Mouse (Mus musculus) heart, postnatal 0 days (tissue): Measurements from ENCODE around the gene Snx5. TPM values are rescaled to one million over a fixed set of nuclear protein-coding genes. Genes with fewer than 3 reads are reported as not detected.

ENCODE experiments used
- ATAC-seq: fragments of 200-750 bp; cut with Nextera tagmentation; 2 replicates; pipeline ENCODE4 v1.8.0; 2017; ENCODE audit warnings: low read depth, moderate number of reproducible peaks, moderate library complexity; ENCODE audit not compliant: insufficient read depth
- DNase-seq: peaks from one replicate; pipeline ENCODE4 v3.0.0-alpha.2; 2016; ENCODE audit warnings: low spot score
- H3K27ac ChIP-seq: fragments of 300-500 bp; sonication (generic); 2 replicates; pipeline ENCODE4 v1.5.1; 2014; ENCODE audit warnings: low read depth, mild to moderate bottlenecking
- H3K27me3 ChIP-seq: fragments of 300-500 bp; sonication (generic); 2 replicates; pipeline ENCODE4 v1.6.1; 2014; ENCODE audit warnings: low read length, mixed read lengths; ENCODE audit not compliant: control insufficient read depth, insufficient read depth
- H3K36me3 ChIP-seq: fragments of 300-500 bp; sonication (generic); replicated peaks from 2 replicates; pipeline ENCODE4 v1.6.1; 2014; ENCODE audit warnings: low read length, mixed read lengths; ENCODE audit not compliant: control insufficient read depth, insufficient read depth
- H3K4me1 ChIP-seq: fragments of 300-500 bp; sonication (generic); 2 replicates; pipeline ENCODE4 v1.6.1; 2014; ENCODE audit warnings: antibody characterized with exemption; ENCODE audit not compliant: control insufficient read depth, insufficient read depth
- H3K4me2 ChIP-seq: fragments of 300-500 bp; sonication (generic); 2 replicates; pipeline ENCODE4 v1.6.1; 2014; ENCODE audit warnings: low read depth, mild to moderate bottlenecking, low read length, moderate library complexity
- H3K4me3 ChIP-seq: fragments of 300-500 bp; sonication (generic); 2 replicates; pipeline ENCODE4 v1.5.1; 2014; ENCODE audit warnings: low read depth, low read length
- H3K9ac ChIP-seq: fragments of 300-500 bp; sonication (generic); replicated peaks from 2 replicates; pipeline ENCODE4 v1.6.1; 2014; ENCODE audit warnings: low read depth, low read length, mixed read lengths
- H3K9me3 ChIP-seq: fragments of 300-500 bp; sonication (generic); replicated peaks from 2 replicates; pipeline ENCODE4 v1.6.1; 2016; ENCODE audit warnings: low read length; ENCODE audit not compliant: control insufficient read depth
- CTCF ChIP-seq: IDR thresholded peaks from 2 replicates; pipeline ENCODE4 v1.5.1; 2016; ENCODE audit warnings: antibody characterized with exemption, control low read depth, low read depth
- EP300 ChIP-seq: IDR thresholded peaks from 2 replicates; pipeline ENCODE4 v1.6.1; 2016; ENCODE audit warnings: antibody characterized with exemption, low read depth
- WGBS: fragments of 180-500 bp; shearing (Covaris S2); extraction: QIAGEN DNeasy Blood & Tissue Kit; methylation state at CpG from one replicate; pipeline ENCODE4 v1.1.7; 2014; 5-methylcytosine and 5-hydroxymethylcytosine counted together
- polyA plus RNA-seq: library from polyadenylated mRNA; unstranded; fragments of >200 nt; fragmentation: Nextera tagmentation; extraction: Ambion mirVana; gene quantifications from 2 replicates; pipeline ENCODE4 v1.2.1, GENCODE M21; 2015
- total RNA-seq: library from RNA; depleted of rRNA; stranded (reverse); fragments of >200 nt; gene quantifications from 2 replicates; pipeline ENCODE4 v1.2.3, GENCODE M21; 2014; ENCODE audit warnings: low replicate concordance

Gene Snx5
- total and polyA plus RNA-seq, 2 experiments from 2014 or later: 55.7 to 146 TPM

DNA sequence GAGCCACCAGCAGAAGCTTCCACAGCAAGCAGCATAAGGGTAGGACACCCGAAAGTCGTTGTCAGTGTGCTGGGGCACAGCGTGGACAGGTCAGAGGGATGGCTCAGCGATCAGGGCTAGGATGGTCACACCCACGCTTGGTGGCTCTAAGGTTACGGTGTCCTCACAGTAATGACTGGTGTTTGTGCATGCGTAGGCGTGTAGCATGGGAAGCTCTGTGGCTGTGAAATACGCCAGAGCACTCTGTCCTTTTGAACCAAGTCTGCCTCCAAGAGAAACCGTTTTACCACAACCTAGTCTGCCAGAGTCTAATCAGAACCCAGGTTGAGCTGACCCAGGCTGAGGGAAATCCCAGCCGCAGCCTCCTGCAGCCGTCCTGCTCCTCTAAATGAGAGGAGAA is 46.4 kb downstream of the Snx5 start:
- Histone ChIP-seq H3K27me3 (no peaks in the 10 kb centered on the region), H3K9ac (no peak overlapping the region; the same call in 1 of the 2 replicates), H3K36me3 (no peaks in the 10 kb centered on the region), H3K27ac (no peak overlapping the region), H3K9me3 (0 out of 2 replicates have a peak, but pooled peaks cover 6% of the 10 kb centered on the region), H3K4me1 (no peaks in the 10 kb centered on the region), H3K4me3 (peak overlapping the region; percentile 10; the same call in 1 of the 2 replicates), H3K4me2 (peak overlapping the region; percentile 47)
- WGBS: 46% methylated on average over 12 of the region's 12 CpGs
- ATAC-seq: no peak
- DNase-seq: no peak
- TF ChIP-seq CTCF: no peak
- TF ChIP-seq EP300: no peak

GRCm38 (mm10) chr2:144215601-144216000 is 55.1 kb downstream of the Snx5 start:
- Histone ChIP-seq H3K4me1 (no peaks in the 10 kb centered on the region), H3K36me3 (no peaks in the 10 kb centered on the region), H3K9ac (no peak overlapping the region), H3K4me2 (no peak overlapping the region), H3K9me3 (no peaks in the 10 kb centered on the region), H3K27ac (no peak overlapping the region), H3K4me3 (no peak overlapping the region), H3K27me3 (no peaks in the 10 kb centered on the region)
- TF ChIP-seq EP300 (no peak), CTCF (no peak)
- DNase-seq: no peak
- WGBS: 69% methylated on average over 9 of the region's 9 CpGs
- ATAC-seq: no peak

- no peak for TF ChIP-seq CTCF
- TF ChIP-seq EP300: no peak
- no peaks in the 10 kb centered on the region for H3K4me1 ChIP-seq
- no peak overlapping the region for H3K9ac ChIP-seq
- no peaks in the 10 kb centered on the region for H3K27me3 ChIP-seq
- ATAC-seq (no peak), DNase-seq (no peak)
- H3K27ac ChIP-seq: no peak overlapping the region
- 11% methylated on average over 7 of the region's 7 CpGs for WGBS
- no peak overlapping the region for H3K4me3 ChIP-seq
- H3K4me2 ChIP-seq: no peak overlapping the region
- no peaks in the 10 kb centered on the region for H3K36me3 ChIP-seq
- H3K9me3 ChIP-seq: no peaks in the 10 kb centered on the region
Measured at GRCm38 (mm10) chr2:144215195-144215594, 55.5 kb downstream of the Snx5 start.

GRCm38 (mm10) chr2:144214508-144215185 is 56.1 kb downstream of the Snx5 start:
- TF ChIP-seq CTCF (0 out of 2 replicates have a peak, but pooled peaks have one; percentile 17), EP300 (no peak)
- no peaks in the 10 kb centered on the region for H3K27me3 ChIP-seq
- H3K9me3 ChIP-seq: no peaks in the 10 kb centered on the region
- H3K27ac ChIP-seq: no peak overlapping the region
- no peak overlapping the region for H3K9ac ChIP-seq
- no peak overlapping the region for H3K4me3 ChIP-seq
- H3K36me3 ChIP-seq: no peaks in the 10 kb centered on the region
- ATAC-seq (no peak), DNase-seq (no peak)
- H3K4me1 ChIP-seq: no peaks in the 10 kb centered on the region
- WGBS: 70% methylated on average over 9 of the region's 9 CpGs
- no peak overlapping the region for H3K4me2 ChIP-seq

GRCm38 (mm10) chr2:144213803-144214202 is 56.9 kb downstream of the Snx5 start:
- Histone ChIP-seq H3K27ac (no peak overlapping the region), H3K9me3 (no peaks in the 10 kb centered on the region), H3K9ac (no peak overlapping the region), H3K4me2 (no peak overlapping the region), H3K27me3 (no peaks in the 10 kb centered on the region), H3K36me3 (no peaks in the 10 kb centered on the region), H3K4me3 (no peak overlapping the region), H3K4me1 (no peaks in the 10 kb centered on the region)
- ATAC-seq: no peak
- DNase-seq: no peak
- TF ChIP-seq CTCF: no peak
- no peak for TF ChIP-seq EP300
- WGBS: 82% methylated on average over 6 of the region's 6 CpGs

DNA sequence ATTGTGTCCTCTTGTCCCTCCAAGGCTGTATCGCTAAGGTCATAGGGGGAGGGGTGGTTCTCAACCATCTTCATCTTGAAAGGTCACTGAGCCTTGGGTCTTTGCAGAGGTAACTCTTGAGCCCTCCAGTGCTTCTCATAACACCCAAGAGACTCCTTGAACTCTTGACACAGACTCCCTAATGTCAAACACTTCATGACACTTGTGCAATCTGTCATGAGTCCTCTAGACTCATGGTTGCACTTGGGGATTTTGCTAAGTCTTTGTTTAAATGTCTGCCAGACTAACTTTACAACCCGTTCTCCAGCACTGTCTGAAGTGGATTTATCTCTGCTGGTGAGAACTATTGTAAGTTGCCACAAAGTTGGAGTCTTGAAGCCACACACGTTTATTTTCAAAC is 61.3 kb downstream of the Snx5 start:
- DNase-seq: no peak
- H3K9me3 ChIP-seq: no peaks in the 10 kb centered on the region
- TF ChIP-seq CTCF: no peak
- H3K36me3 ChIP-seq: no peaks in the 10 kb centered on the region
- no peak overlapping the region for H3K4me3 ChIP-seq
- no peak overlapping the region for H3K27ac ChIP-seq
- no peak overlapping the region for H3K4me2 ChIP-seq
- ATAC-seq: no peak
- H3K27me3 ChIP-seq: no peaks in the 10 kb centered on the region
- H3K4me1 ChIP-seq: peaks cover 7% of the 10 kb centered on the region; the same call in 1 of the 2 replicates
- 69% methylated on average over 3 of the region's 3 CpGs for WGBS
- no peak overlapping the region for H3K9ac ChIP-seq
